Mouse (Mus musculus): ENCODE results near the gene Akap2.
A peak's percentile ranks its signal among the peaks of the same experiment; 100 is the strongest.
"Not testable (repeated sequence)": the region's sequence is repeated elsewhere in the genome, so short reads cannot be mapped to it uniquely, and the experiment has no call there.

Akap2 gene

GRCm38 (mm10) chr4:57862269-57862986, 145.0 kb downstream of the Akap2 start:
- no peak for DNase-seq (ENCODE audit: low read depth, low spot score)

GRCm38 (mm10) chr4:57866088-57866487, 148.6 kb downstream of the Akap2 start:
- no peak for DNase-seq (ENCODE audit: low read depth, low spot score)

- DNase-seq (ENCODE audit: low read depth, low spot score): no peak
Measured at GRCm38 (mm10) chr4:57866990-57867389, 149.5 kb downstream of the Akap2 start.

GRCm38 (mm10) chr4:57867454-57867853, 150.0 kb downstream of the Akap2 start:
- DNase-seq (ENCODE audit: low read depth, low spot score): peak; percentile 57

- DNase-seq (ENCODE audit: low read depth, low spot score): no peak
Measured at GRCm38 (mm10) chr4:57879137-57879536, 161.7 kb downstream of the Akap2 start.

GRCm38 (mm10) chr4:57879804-57880357, 162.4 kb downstream of the Akap2 start:
- peak; percentile 81 for DNase-seq (ENCODE audit: low read depth, low spot score)

- DNase-seq (ENCODE audit: low read depth, low spot score): no peak
Measured at GRCm38 (mm10) chr4:57883520-57884421, 166.3 kb downstream of the Akap2 start.

GRCm38 (mm10) chr4:57884511-57884910, 167.1 kb downstream of the Akap2 start:
- no peak for DNase-seq (ENCODE audit: low read depth, low spot score)

- DNase-seq (ENCODE audit: low read depth, low spot score): no peak
Measured at GRCm38 (mm10) chr4:57885186-57885585, 167.7 kb downstream of the Akap2 start.

- no peak for DNase-seq (ENCODE audit: low read depth, low spot score)
Measured at GRCm38 (mm10) chr4:57886066-57886887, 168.8 kb downstream of the Akap2 start.

GRCm38 (mm10) chr4:57886888-57887230, 169.4 kb downstream of the Akap2 start:
- DNase-seq (ENCODE audit: low read depth, low spot score): no peak

- no peak for DNase-seq (ENCODE audit: low read depth, low spot score)
Measured at GRCm38 (mm10) chr4:57888246-57888645, 170.8 kb downstream of the Akap2 start.

- DNase-seq (ENCODE audit: low read depth, low spot score): not testable (repeated sequence)
Measured at GRCm38 (mm10) chr4:57888978-57889377, 171.5 kb downstream of the Akap2 start.

GRCm38 (mm10) chr4:57889773-57890172, 172.3 kb downstream of the Akap2 start:
- no peak for DNase-seq (ENCODE audit: low read depth, low spot score)

- DNase-seq (ENCODE audit: low read depth, low spot score): no peak
Measured at GRCm38 (mm10) chr4:57892001-57892586, 174.6 kb downstream of the Akap2 start.

GRCm38 (mm10) chr4:57895140-57895539, 177.7 kb downstream of the Akap2 start:
- DNase-seq (ENCODE audit: low read depth, low spot score): no peak

GRCm38 (mm10) chr4:57895902-57896301, 178.4 kb downstream of the Akap2 start:
- DNase-seq (ENCODE audit: low read depth, low spot score): no peak

- no peak for DNase-seq (ENCODE audit: low read depth, low spot score)
Measured at GRCm38 (mm10) chr4:57896631-57897030, 179.2 kb downstream of the Akap2 start.

GRCm38 (mm10) chr4:57901210-57901609, 183.8 kb downstream of the Akap2 start:
- DNase-seq (ENCODE audit: low read depth, low spot score): peak; percentile 52

- no peak for DNase-seq (ENCODE audit: low read depth, low spot score)
Measured at GRCm38 (mm10) chr4:57902619-57903018, 185.2 kb downstream of the Akap2 start.

- peak; percentile 68 for DNase-seq (ENCODE audit: low read depth, low spot score)
Measured at GRCm38 (mm10) chr4:57904211-57904610, 186.8 kb downstream of the Akap2 start.
